Comparison of ENCODE assay signal across 11 mouse cellular contexts in genomic region chr5:25632861-25633535, GRCm38 (mm10).
DNase-seq lines count a peak whose midpoint lies in the region; ATAC-seq and TF ChIP-seq lines count a peak whose summit lies in the region.
"Had no signal": no experiment of that assay in that cellular context is flagged by ENCODE, and none has a peak within 500 bp of the region (broad histone marks: within the 10 kb centered on the region; RNA-seq: fewer than 3 reads in every experiment).

No protein-coding gene starts in this region.

- DNase-seq in heart, postnatal 0 days (ENCODE audit: low spot score) = no peak
- no peak for DNase-seq in heart, adult 8-10 months (ENCODE audit: low spot score)
- peak; percentile 8 for DNase-seq in lung, postnatal 0 days (ENCODE audit: low spot score)
- DNase-seq in lung, adult 18-20 months = no peak
- peak; percentile 10 for DNase-seq in MEL (ENCODE audit: low read depth, low spot score)
- DNase-seq in lung, postnatal 36 days = peak; percentile 35
- no peak for DNase-seq in limb, embryonic 10.5 days (ENCODE audit: low spot score)
- DNase-seq in neural tube, embryonic 10.5 days (ENCODE audit: extremely low spot score, low spot score) = no peak

- H3K27ac ChIP-seq in heart, postnatal 0 days (ENCODE audit: low read depth) = no peak overlapping the region
- no peak overlapping the region for H3K27ac ChIP-seq in lung, postnatal 0 days (ENCODE audit: low read length)
- H3K27ac ChIP-seq in MEL (ENCODE audit: control insufficient read depth, low read depth, low read length) = no peak overlapping the region
- H3K27ac ChIP-seq in limb, embryonic 10.5 days = no peak overlapping the region
- H3K27ac ChIP-seq: intestine, embryonic 15.5 days; neural tube, embryonic 13.5 days had no signal

- no peak overlapping the region for H3K4me3 ChIP-seq in heart, postnatal 0 days (ENCODE audit: low read depth, low read length)
- H3K4me3 ChIP-seq in lung, postnatal 0 days (ENCODE audit: low read depth, low read length) = no peak overlapping the region
- H3K4me3 ChIP-seq in MEL (ENCODE audit: control insufficient read depth in 1 of 2, insufficient read depth in 1 of 2, low read depth in 2 of 2, low read length in 2 of 2) = no peak overlapping the region
- no peak overlapping the region for H3K4me3 ChIP-seq in limb, embryonic 10.5 days
- H3K4me3 ChIP-seq: intestine, embryonic 15.5 days; megakaryocyte, embryonic 14.5 days; neural tube, embryonic 13.5 days had no signal

- H3K4me2 ChIP-seq in heart, postnatal 0 days (ENCODE audit: low read depth, low read length) = no peak overlapping the region
- H3K4me2 ChIP-seq in lung, postnatal 0 days (replicated peaks; ENCODE audit: low read depth, low read length) = no peak overlapping the region
- H3K4me2 ChIP-seq: intestine, embryonic 15.5 days; neural tube, embryonic 13.5 days had no signal

- TF ChIP-seq EP300 in heart, postnatal 0 days (IDR thresholded peaks at IDR 0.05; ENCODE audit: low read depth) = no peak
- TF ChIP-seq EP300 in lung, postnatal 0 days (IDR thresholded peaks at IDR 0.05) = no peak
- no peak for TF ChIP-seq EP300 in MEL (IDR thresholded peaks at IDR 0.05; ENCODE audit: low read depth in 1 of 2, low read length in 2 of 2)

- 0 out of 2 replicates have a peak, but pooled peaks have one; percentile 15 for TF ChIP-seq CTCF in heart, postnatal 0 days (IDR thresholded peaks at IDR 0.05; ENCODE audit: low read depth)
- TF ChIP-seq CTCF in lung, postnatal 0 days (IDR thresholded peaks at IDR 0.05) = peak; percentile 24; the same call in 1 of the 2 replicates
- TF ChIP-seq CTCF in MEL (IDR thresholded peaks at IDR 0.05 in 2 of 3, conservative IDR thresholded peaks at IDR 0.05 in 1 of 3; ENCODE audit: control insufficient read depth in 1 of 3, insufficient read depth in 1 of 3, low read depth in 2 of 3, low read length in 3 of 3, poor library complexity in 1 of 3, severe bottlenecking in 1 of 3) = peak in 1 of 3 experiments; percentile 32; a peak in 2 of 6 replicates

- no peak for ATAC-seq in heart, postnatal 0 days (ENCODE audit: insufficient read depth, low read depth)
- no peak for ATAC-seq in lung, postnatal 0 days
- ATAC-seq: intestine, embryonic 15.5 days had no signal

- H3K36me3 ChIP-seq in heart, postnatal 0 days (replicated peaks; ENCODE audit: control insufficient read depth, insufficient read depth, low read length) = no peaks in the 10 kb centered on the region
- no peaks in the 10 kb centered on the region for H3K36me3 ChIP-seq in lung, postnatal 0 days (ENCODE audit: insufficient read depth, low read length)
- no peaks in the 10 kb centered on the region for H3K36me3 ChIP-seq in MEL (ENCODE audit: control insufficient read depth in 1 of 2, insufficient read depth in 2 of 2, low read length in 2 of 2)
- H3K36me3 ChIP-seq in limb, embryonic 10.5 days = no peaks in the 10 kb centered on the region
- H3K36me3 ChIP-seq: intestine, embryonic 15.5 days; neural tube, embryonic 13.5 days had no signal

- no peaks in the 10 kb centered on the region for H3K27me3 ChIP-seq in heart, postnatal 0 days (ENCODE audit: control insufficient read depth, insufficient read depth, low read length)
- no peaks in the 10 kb centered on the region for H3K27me3 ChIP-seq in lung, postnatal 0 days (replicated peaks; ENCODE audit: insufficient read depth, low read length)
- no peaks in the 10 kb centered on the region for H3K27me3 ChIP-seq in MEL (ENCODE audit: control insufficient read depth in 1 of 2, insufficient read depth in 2 of 2, low read length in 2 of 2)
- no peaks in the 10 kb centered on the region for H3K27me3 ChIP-seq in limb, embryonic 10.5 days (ENCODE audit: low read depth, poor library complexity, severe bottlenecking)
- H3K27me3 ChIP-seq: intestine, embryonic 15.5 days; megakaryocyte, embryonic 14.5 days; neural tube, embryonic 13.5 days had no signal

- H3K9me3 ChIP-seq in heart, postnatal 0 days (replicated peaks; ENCODE audit: control insufficient read depth, low read length) = 0 out of 2 replicates have a peak, but pooled peaks cover 9% of the 10 kb centered on the region
- H3K9me3 ChIP-seq in lung, postnatal 0 days (ENCODE audit: low read length) = no peaks in the 10 kb centered on the region
- H3K9me3 ChIP-seq in MEL (replicated peaks; ENCODE audit: insufficient read depth, low read length) = no peaks in the 10 kb centered on the region
- no peaks in the 10 kb centered on the region for H3K9me3 ChIP-seq in limb, embryonic 10.5 days (replicated peaks)
- H3K9me3 ChIP-seq: intestine, embryonic 15.5 days; neural tube, embryonic 13.5 days had no signal

- H3K79me2 ChIP-seq in MEL (ENCODE audit: control insufficient read depth, insufficient read depth, low read length, poor library complexity) = no peaks in the 10 kb centered on the region

- H3K4me1 ChIP-seq in heart, postnatal 0 days (ENCODE audit: control insufficient read depth, insufficient read depth) = no peaks in the 10 kb centered on the region
- no peaks in the 10 kb centered on the region for H3K4me1 ChIP-seq in lung, postnatal 0 days (ENCODE audit: insufficient read depth, low read depth, low read length)
- no peaks in the 10 kb centered on the region for H3K4me1 ChIP-seq in MEL (ENCODE audit: control insufficient read depth in 1 of 2, insufficient read depth in 2 of 2, low read length in 2 of 2)
- no peaks in the 10 kb centered on the region for H3K4me1 ChIP-seq in limb, embryonic 10.5 days
- H3K4me1 ChIP-seq: intestine, embryonic 15.5 days; megakaryocyte, embryonic 14.5 days; neural tube, embryonic 13.5 days had no signal

- no peak for TF ChIP-seq POLR2A in MEL (IDR thresholded peaks at IDR 0.05; ENCODE audit: control insufficient read depth in 1 of 2, insufficient read depth in 1 of 2, low read depth in 1 of 2, low read length in 2 of 2, poor library complexity in 1 of 2)

- no peak overlapping the region for H3K9ac ChIP-seq in heart, postnatal 0 days (replicated peaks; ENCODE audit: low read depth, low read length)
- no peak overlapping the region for H3K9ac ChIP-seq in lung, postnatal 0 days (replicated peaks; ENCODE audit: low read depth)
- H3K9ac ChIP-seq in MEL (ENCODE audit: control insufficient read depth, low read depth, low read length, poor library complexity, severe bottlenecking) = no peak overlapping the region
- H3K9ac ChIP-seq: intestine, embryonic 15.5 days; neural tube, embryonic 13.5 days had no signal

- 74% methylated on average over 5 of the region's 5 CpGs for WGBS in heart, postnatal 0 days
- WGBS in lung, postnatal 0 days = 76% methylated on average over 5 of the region's 5 CpGs
- 83% methylated on average over 5 of the region's 5 CpGs for WGBS in limb, embryonic 10.5 days

- peak; percentile 41 for TF ChIP-seq RAD21 in MEL (IDR thresholded peaks at IDR 0.05; ENCODE audit: low read depth, low read length)

TF ChIP-seq in MEL, 35 proteins besides CTCF, POLR2A, EP300 and RAD21:
- no peak for TF ChIP-seq MXI1 (IDR thresholded peaks at IDR 0.05; ENCODE audit: low read depth, low read length)
- no peak for TF ChIP-seq TBP (IDR thresholded peaks at IDR 0.05; ENCODE audit: low read depth, low read length)
- TF ChIP-seq SMC3 (IDR thresholded peaks at IDR 0.05; ENCODE audit: low read depth, low read length) = peak; percentile 40

Comparison
In these comparisons a context has a peak if more than half of its experiments do, and no peak if none do; other contexts are left out.
1. DNase-seq: peak in lung, postnatal 0 days (single experiment), MEL (single experiment) and lung, postnatal 36 days (single experiment); none in heart, postnatal 0 days (single experiment), heart, adult 8-10 months (single experiment), lung, adult 18-20 months (0 of 2), limb, embryonic 10.5 days (single experiment) and neural tube, embryonic 10.5 days (single experiment).